Mouse (Mus musculus) lung, postnatal 0 days (tissue): ENCODE data around the gene Ndufaf7. TPM values are rescaled to one million over a fixed set of nuclear protein-coding genes. Genes with fewer than 3 reads are reported as not detected.

Experiments used
- ATAC-seq: fragments of 200-750 bp; cut with Nextera tagmentation; 2 replicates; pipeline ENCODE4 v1.8.0; 2017; ENCODE audit warnings: moderate library complexity
- DNase-seq: peaks from one replicate; pipeline ENCODE4 v3.0.0-alpha.2; 2016; ENCODE audit warnings: low spot score
- H3K27ac ChIP-seq: fragments of 300-500 bp; sonication (generic); 2 replicates; pipeline ENCODE4 v1.5.1; 2014; ENCODE audit warnings: antibody characterized with exemption, mild to moderate bottlenecking, low read length, mixed read lengths
- H3K27me3 ChIP-seq: fragments of 300-500 bp; sonication (generic); replicated peaks from 2 replicates; pipeline ENCODE4 v1.6.1; 2014; ENCODE audit warnings: low read length, mixed read lengths; ENCODE audit not compliant: insufficient read depth
- H3K36me3 ChIP-seq: fragments of 300-500 bp; sonication (generic); 2 replicates; pipeline ENCODE4 v1.6.1; 2014; ENCODE audit warnings: low read length, mixed read lengths; ENCODE audit not compliant: insufficient read depth
- H3K4me1 ChIP-seq: fragments of 300-500 bp; sonication (generic); 2 replicates; pipeline ENCODE4 v1.6.1; 2014; ENCODE audit warnings: antibody characterized with exemption, low read depth, low read length, mixed read lengths; ENCODE audit not compliant: insufficient read depth
- H3K4me2 ChIP-seq: fragments of 300-500 bp; sonication (generic); replicated peaks from 2 replicates; pipeline ENCODE4 v1.6.1; 2014; ENCODE audit warnings: low read depth, mild to moderate bottlenecking, low read length, moderate library complexity, mixed read lengths
- H3K4me3 ChIP-seq: fragments of 300-500 bp; sonication (generic); 2 replicates; pipeline ENCODE4 v1.5.1; 2014; ENCODE audit warnings: low read depth, low read length
- H3K9ac ChIP-seq: fragments of 300-500 bp; sonication (generic); replicated peaks from 2 replicates; pipeline ENCODE4 v1.6.1; 2014; ENCODE audit warnings: low read depth, mild to moderate bottlenecking
- H3K9me3 ChIP-seq: fragments of 300-500 bp; sonication (generic); 2 replicates; pipeline ENCODE4 v1.6.1; 2016; ENCODE audit warnings: low read length, mixed read lengths
- CTCF ChIP-seq: IDR thresholded peaks from 2 replicates; pipeline ENCODE4 v1.5.1; 2016; ENCODE audit warnings: antibody characterized with exemption, mild to moderate bottlenecking
- EP300 ChIP-seq: IDR thresholded peaks from 2 replicates; pipeline ENCODE4 v1.6.1; 2016; ENCODE audit warnings: antibody characterized with exemption, mild to moderate bottlenecking, control low read depth
- WGBS: fragments of 180-500 bp; shearing (Covaris S2); extraction: QIAGEN DNeasy Blood & Tissue Kit; methylation state at CpG from one replicate; pipeline ENCODE4 v1.1.7; 2014; 5-methylcytosine and 5-hydroxymethylcytosine counted together
- polyA plus RNA-seq: library from polyadenylated mRNA; unstranded; fragments of >200 nt; fragmentation: Nextera tagmentation; extraction: Ambion mirVana; gene quantifications from 2 replicates; pipeline ENCODE4 v1.2.1, GENCODE M21; 2015

The Ndufaf7 gene
- polyA plus RNA-seq, result 37.7 and 42.9 TPM in 2 replicates

- DNase-seq (peak; percentile 98), ATAC-seq (peak; percentile 100)
- Histone ChIP-seq H3K27me3 (no peaks in the 10 kb centered on the region), H3K4me1 (no peaks in the 10 kb centered on the region; the same call in none of the 2 replicates), H3K9me3 (no peaks in the 10 kb centered on the region), H3K27ac (peak within 1 kb of the TSS; percentile 15; the same call in 1 of the 2 replicates), H3K36me3 (peaks cover 11% of the 10 kb centered on the region; the same call in 1 of the 2 replicates), H3K4me2 (peak within 1 kb of the TSS; percentile 85), H3K4me3 (peak within 1 kb of the TSS; percentile 75), H3K9ac (peak within 1 kb of the TSS; percentile 71)
- TF ChIP-seq EP300, result no peak
- whole genome bisulfite sequencing, result 1% methylated on average over 45 of the region's 45 CpGs
Observed at GRCm38 (mm10) chr17:78936466-78937228, at the start of gene Ndufaf7, which contains the start of gene Cebpz. TSS of gene Ndufaf7 (plus strand) at chr17:78937136. TSS of gene Cebpz (minus strand) at chr17:78937066.

GRCm38 (mm10) chr17:78888554-78888953 is 48.4 kb upstream of the Ndufaf7 start:
- 75% methylated on average over 4 of the region's 4 CpGs for WGBS
- Histone ChIP-seq H3K4me1 (no peaks in the 10 kb centered on the region), H3K36me3 (no peaks in the 10 kb centered on the region), H3K27ac (no peak overlapping the region), H3K4me3 (no peak overlapping the region), H3K27me3 (no peaks in the 10 kb centered on the region), H3K9ac (no peak overlapping the region), H3K9me3 (no peaks in the 10 kb centered on the region), H3K4me2 (no peak overlapping the region)
- no peak for ATAC-seq
- no peak for TF ChIP-seq CTCF
- TF ChIP-seq EP300, result no peak
- DNase-seq, result no peak

- ATAC-seq, result no peak
- WGBS, result 38% methylated on average over 3 of the region's 3 CpGs
- no peak for DNase-seq
- Histone ChIP-seq H3K9ac (no peak overlapping the region), H3K36me3 (no peaks in the 10 kb centered on the region), H3K9me3 (no peaks in the 10 kb centered on the region), H3K27ac (no peak overlapping the region), H3K27me3 (no peaks in the 10 kb centered on the region), H3K4me2 (no peak overlapping the region), H3K4me3 (no peak overlapping the region), H3K4me1 (no peaks in the 10 kb centered on the region)
- no peak for TF ChIP-seq CTCF
- TF ChIP-seq EP300, result no peak
Observed at GRCm38 (mm10) chr17:78889184-78889583, 47.8 kb upstream of the Ndufaf7 start.

GRCm38 (mm10) chr17:78891020-78891419 is 45.9 kb upstream of the Ndufaf7 start:
- TF ChIP-seq CTCF, result no peak
- no peak for TF ChIP-seq EP300
- 69% methylated on average over 9 of the region's 9 CpGs for WGBS
- Histone ChIP-seq H3K4me3 (no peak overlapping the region), H3K9me3 (no peaks in the 10 kb centered on the region), H3K27me3 (no peaks in the 10 kb centered on the region), H3K9ac (no peak overlapping the region), H3K4me1 (no peaks in the 10 kb centered on the region), H3K27ac (no peak overlapping the region), H3K4me2 (no peak overlapping the region), H3K36me3 (no peaks in the 10 kb centered on the region)
- DNase-seq (peak; percentile 44), ATAC-seq (no peak)

- H3K4me2 ChIP-seq, result no peak overlapping the region
- WGBS, result 70% methylated on average over 7 of the region's 7 CpGs
- no peak for TF ChIP-seq CTCF
- TF ChIP-seq EP300, result no peak
Observed at GRCm38 (mm10) chr17:78894991-78895390, 41.9 kb upstream of the Ndufaf7 start.

GRCm38 (mm10) chr17:78895394-78895793 is 41.5 kb upstream of the Ndufaf7 start:
- peak; percentile 57 for ATAC-seq
- DNase-seq, result peak; percentile 91
- TF ChIP-seq CTCF (peak; percentile 75), EP300 (no peak)
- peak overlapping the region; percentile 0; the same call in 1 of the 2 replicates for H3K4me3 ChIP-seq
- WGBS, result 12% methylated on average over 8 of the region's 8 CpGs
- H3K27me3 ChIP-seq, result no peaks in the 10 kb centered on the region
- H3K9ac ChIP-seq, result no peak overlapping the region
- no peak overlapping the region for H3K27ac ChIP-seq
- peak overlapping the region; percentile 50 for H3K4me2 ChIP-seq
- H3K4me1 ChIP-seq, result no peaks in the 10 kb centered on the region
- H3K9me3 ChIP-seq, result no peaks in the 10 kb centered on the region
- no peaks in the 10 kb centered on the region for H3K36me3 ChIP-seq

More at GRCm38 (mm10) chr17:78894991-78895390, 41.9 kb upstream of the Ndufaf7 start:
- no peak for DNase-seq
- Histone ChIP-seq H3K9ac (no peak overlapping the region), H3K27me3 (no peaks in the 10 kb centered on the region), H3K36me3 (no peaks in the 10 kb centered on the region), H3K4me3 (no peak overlapping the region), H3K9me3 (no peaks in the 10 kb centered on the region), H3K27ac (no peak overlapping the region), H3K4me1 (no peaks in the 10 kb centered on the region)
- 0 out of 2 replicates have a peak, but pooled peaks have one; percentile 1 for ATAC-seq
